8 mouse cellular contexts compared by ENCODE assay signal in genomic region chr4:116626658-116627358, GRCm38 (mm10). TPM values are rescaled to one million over a fixed set of nuclear protein-coding genes. Genes with fewer than 3 reads are reported as not detected.
A peak's percentile ranks its signal among the peaks of the same experiment; 100 is the strongest.
DNase-seq lines count a peak whose midpoint lies in the region; ATAC-seq and TF ChIP-seq lines count a peak whose summit lies in the region.

No protein-coding gene starts in this region.

- H3K4me1 ChIP-seq in forebrain, embryonic 16.5 days (replicated peaks; ENCODE audit: control insufficient read depth, insufficient read depth, low read length): peaks cover 16% of the 10 kb centered on the region
- peaks cover 16% of the 10 kb centered on the region for H3K4me1 ChIP-seq in lung, embryonic 16.5 days (replicated peaks; ENCODE audit: control insufficient read depth, insufficient read depth, low read length)

- no peaks in the 10 kb centered on the region for H3K27me3 ChIP-seq in forebrain, embryonic 16.5 days (replicated peaks; ENCODE audit: control insufficient read depth, insufficient read depth, low read length)
- no peaks in the 10 kb centered on the region for H3K27me3 ChIP-seq in lung, embryonic 16.5 days (ENCODE audit: control insufficient read depth, insufficient read depth, low read depth, low read length)

- H3K4me3 ChIP-seq in forebrain, embryonic 16.5 days (replicated peaks; ENCODE audit: low read length): peak overlapping the region; percentile 92
- H3K4me3 ChIP-seq in layer of hippocampus, adult 2 months: peak overlapping the region; percentile 90
- peak overlapping the region; percentile 100 for H3K4me3 ChIP-seq in lung, embryonic 16.5 days (ENCODE audit: low read length)

- peak; percentile 78 for ATAC-seq in forebrain, embryonic 16.5 days
- peak; percentile 81 for ATAC-seq in lung, embryonic 16.5 days (ENCODE audit: low read depth)

- H3K36me3 ChIP-seq in forebrain, embryonic 16.5 days (ENCODE audit: control insufficient read depth, insufficient read depth): no peaks in the 10 kb centered on the region
- H3K36me3 ChIP-seq in lung, embryonic 16.5 days (ENCODE audit: control insufficient read depth, insufficient read depth, low read length): peaks cover under 1% of the 10 kb centered on the region; the same call in 1 of the 2 replicates

- peak overlapping the region; percentile 76 for H3K9ac ChIP-seq in forebrain, embryonic 16.5 days (replicated peaks; ENCODE audit: low read depth, low read length)
- H3K9ac ChIP-seq in lung, embryonic 16.5 days (ENCODE audit: low read length): peak overlapping the region; percentile 95

- peak; percentile 40 for TF ChIP-seq CTCF in layer of hippocampus, adult 2 months (conservative IDR thresholded peaks at IDR 0.05)

- peak overlapping the region; percentile 77 for H3K4me2 ChIP-seq in forebrain, embryonic 16.5 days (ENCODE audit: low read length)
- peak overlapping the region; percentile 93 for H3K4me2 ChIP-seq in lung, embryonic 16.5 days (ENCODE audit: low read depth, low read length)

- no peaks in the 10 kb centered on the region for H3K9me3 ChIP-seq in forebrain, embryonic 16.5 days (ENCODE audit: control insufficient read depth, low read length)
- H3K9me3 ChIP-seq in lung, embryonic 16.5 days (ENCODE audit: control insufficient read depth, low read length): no peaks in the 10 kb centered on the region

- H3K27ac ChIP-seq in forebrain, embryonic 16.5 days (ENCODE audit: low read length): peak overlapping the region; percentile 96
- H3K27ac ChIP-seq in layer of hippocampus, adult 2 months: peak overlapping the region; percentile 92
- H3K27ac ChIP-seq in lung, embryonic 16.5 days (ENCODE audit: low read length): peak overlapping the region; percentile 97

- intact Hi-C loops in heart, postnatal 36 days (cut with DNase I): loop anchor here (2.0 kb wide), 2 partner anchors 58 to 68 kb away; partner anchors contain the start of gene Prdx1

- WGBS in forebrain, embryonic 16.5 days: under 1% methylated on average over 50 of the region's 53 CpGs
- WGBS in lung, embryonic 16.5 days: under 1% methylated on average over 41 of the region's 53 CpGs

- peak; percentile 79 for DNase-seq in MN1 (ENCODE audit: low spot score)
- DNase-seq in cerebellum, adult 18-20 months: peak; percentile 75 to 76
- peak; percentile 82 to 84 for DNase-seq in heart, postnatal 36 days
- DNase-seq in layer of hippocampus, adult 2 months (ENCODE audit: low spot score in 2 of 2): peak; percentile 63 to 74
- DNase-seq in ovary, adult 18-20 months (ENCODE audit: low spot score): peak; percentile 68
- peak; percentile 91 for DNase-seq in thymus, postnatal 0 days (ENCODE audit: low spot score)

RNA-seq across cellular contexts. Expression of gene Nasp, which starts 0.9 kb away (rescaled TPM):
- 127 and 131 TPM in 2 replicates for polyA plus RNA-seq in forebrain, embryonic 16.5 days (2015; fragmentation: Nextera tagmentation; extraction: Ambion mirVana)
- total RNA-seq in heart, postnatal 36 days (2021): 10 to 100 TPM; 18.6 to 25.5 TPM
- 10 to 100 TPM; 28.0 to 32.5 TPM for total RNA-seq in layer of hippocampus, adult 2 months (2021)
- 101 and 111 TPM in 2 replicates for polyA plus RNA-seq in lung, embryonic 16.5 days (2015; fragmentation: Nextera tagmentation; extraction: Ambion mirVana)
- polyA plus RNA-seq in thymus, postnatal 0 days (2015; fragmentation: Nextera tagmentation; extraction: Ambion mirVana): 110 and 118 TPM in 2 replicates

RNA-seq across cellular contexts. Expression of gene Akr1a1, which starts 24.7 kb away (rescaled TPM):
- polyA plus RNA-seq in forebrain, embryonic 16.5 days (2015; fragmentation: Nextera tagmentation; extraction: Ambion mirVana): 794 and 796 TPM in 2 replicates
- total RNA-seq in heart, postnatal 36 days (2021): 100 to 1,000 TPM; 272 to 290 TPM
- total RNA-seq in layer of hippocampus, adult 2 months (2021): 100 to 1,000 TPM; 376 to 387 TPM
- 817 and 840 TPM in 2 replicates for polyA plus RNA-seq in lung, embryonic 16.5 days (2015; fragmentation: Nextera tagmentation; extraction: Ambion mirVana)
- 624 and 637 TPM in 2 replicates for polyA plus RNA-seq in thymus, postnatal 0 days (2015; fragmentation: Nextera tagmentation; extraction: Ambion mirVana)

RNA-seq across cellular contexts. Expression of gene Ccdc17, which starts 30.4 kb away (rescaled TPM):
- polyA plus RNA-seq in forebrain, embryonic 16.5 days (2015; fragmentation: Nextera tagmentation; extraction: Ambion mirVana): 1.9 and 3.6 TPM in 2 replicates
- 1 to 10 TPM; 2.6 to 3.5 TPM for total RNA-seq in heart, postnatal 36 days (2021)
- total RNA-seq in layer of hippocampus, adult 2 months (2021): 1 to 10 TPM; 5.7 to 7.4 TPM
- polyA plus RNA-seq in lung, embryonic 16.5 days (2015; fragmentation: Nextera tagmentation; extraction: Ambion mirVana): 17.6 and 22.5 TPM in 2 replicates
- 3.8 and 4.1 TPM in 2 replicates for polyA plus RNA-seq in thymus, postnatal 0 days (2015; fragmentation: Nextera tagmentation; extraction: Ambion mirVana)

RNA-seq across cellular contexts. Expression of gene Prdx1, which starts 58.5 kb away (rescaled TPM):
- polyA plus RNA-seq in forebrain, embryonic 16.5 days (2015; fragmentation: Nextera tagmentation; extraction: Ambion mirVana): 455 and 488 TPM in 2 replicates
- total RNA-seq in heart, postnatal 36 days (2021): 100 to 1,000 TPM; 476 to 489 TPM
- total RNA-seq in layer of hippocampus, adult 2 months (2021): 100 to 1,000 TPM; 143 to 151 TPM
- 1,438 and 1,494 TPM in 2 replicates for polyA plus RNA-seq in lung, embryonic 16.5 days (2015; fragmentation: Nextera tagmentation; extraction: Ambion mirVana)
- 1,118 and 1,206 TPM in 2 replicates for polyA plus RNA-seq in thymus, postnatal 0 days (2015; fragmentation: Nextera tagmentation; extraction: Ambion mirVana)

Comparison
In these comparisons a context has a peak if more than half of its experiments do, and no peak if none do; other contexts are left out.
1. Peak in every context shown above with its lines: DNase-seq, ATAC-seq, H3K4me3 ChIP-seq and H3K27ac ChIP-seq.